Mouse (Mus musculus) pancreas, adult 10 weeks (tissue): Measurements from ENCODE around the gene Saa4. TPM values are rescaled to one million over a fixed set of nuclear protein-coding genes. Genes with fewer than 3 reads are reported as not detected.

Source experiments
- polyA plus RNA-seq: library from polyadenylated mRNA; stranded (reverse); fragments of 350-450 nt; fragmentation: Illumina TruSeq; extraction: RNeasy Lipid Tissue Mini Kit (QIAGEN cat#74804); gene quantifications from one replicate; pipeline ENCODE4 v1.2.3, GENCODE M21; 2015; ENCODE audit warnings: low read depth, low replicate concordance; ENCODE audit not compliant: insufficient read depth

Gene Saa4
- not detected for polyA plus RNA-seq

DNA sequence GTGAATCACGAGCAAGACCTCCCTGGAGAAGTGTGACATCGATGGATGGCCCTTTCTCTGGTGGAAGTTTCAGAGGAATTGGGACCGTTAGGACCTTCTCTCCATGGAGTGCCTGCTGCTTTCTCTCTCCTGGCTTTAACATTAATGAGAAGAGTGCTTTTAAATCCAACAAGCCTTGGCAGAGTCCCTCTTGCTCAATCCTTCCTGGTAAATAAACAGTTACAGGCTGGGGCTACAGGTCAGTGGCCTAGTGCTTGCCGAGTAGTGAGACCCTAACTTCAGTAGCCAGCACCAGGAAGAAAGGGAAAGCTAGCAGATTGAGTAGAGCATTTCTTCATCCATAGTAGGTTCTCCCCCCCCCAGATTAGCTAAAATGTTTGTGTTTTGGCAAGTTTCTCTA, at the start of gene Saa4:
Gene Saa4, minus strand, starts transcription at position 146 of the 400 bp plus-strand sequence.

DNA sequence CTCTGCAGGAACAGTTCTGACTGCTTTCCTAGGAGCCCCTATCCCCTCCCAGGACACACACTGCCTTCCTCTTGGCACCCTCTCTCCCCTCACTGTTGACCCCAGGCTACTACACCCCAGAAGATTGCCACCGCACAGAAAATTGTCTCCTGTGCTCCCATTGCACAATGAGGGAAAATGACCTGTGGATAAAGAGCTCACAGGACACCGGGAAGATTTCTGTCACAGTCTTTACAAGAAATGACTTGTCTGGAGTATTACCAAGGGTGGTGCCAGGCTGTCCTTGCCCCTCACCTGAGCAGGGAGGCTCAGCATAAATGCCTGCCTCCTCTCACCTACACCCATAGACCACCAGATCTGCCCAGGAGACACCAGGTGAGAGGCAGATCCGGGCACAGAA, 19.1 kb upstream of the Saa4 start, which contains the start of gene Saa2:
Gene Saa2, plus strand, starts transcription at position 301 of the 400 bp plus-strand sequence.

DNA sequence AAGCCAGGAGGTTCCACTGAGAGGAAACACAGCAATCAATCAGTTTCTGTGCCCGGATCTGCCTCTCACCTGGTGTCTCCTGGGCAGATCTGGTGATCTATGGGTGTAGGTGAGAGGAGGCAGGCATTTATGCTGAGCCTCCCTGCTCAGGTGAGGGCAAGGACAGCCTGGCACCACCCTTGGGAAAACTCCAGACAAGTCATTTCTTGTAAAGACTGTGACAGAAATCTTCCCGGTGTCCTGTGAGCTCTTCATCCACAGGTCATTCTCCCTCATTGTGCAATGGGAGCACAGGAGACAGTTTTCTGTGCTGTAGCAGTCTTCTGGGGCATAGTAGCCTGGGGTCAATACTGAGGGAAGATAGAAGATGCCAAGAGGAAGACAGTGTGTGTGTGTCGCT, 10.5 kb upstream of the Saa4 start, which contains the start of gene Saa1:
Gene Saa1, minus strand, starts transcription at position 101 of the 400 bp plus-strand sequence.

DNA sequence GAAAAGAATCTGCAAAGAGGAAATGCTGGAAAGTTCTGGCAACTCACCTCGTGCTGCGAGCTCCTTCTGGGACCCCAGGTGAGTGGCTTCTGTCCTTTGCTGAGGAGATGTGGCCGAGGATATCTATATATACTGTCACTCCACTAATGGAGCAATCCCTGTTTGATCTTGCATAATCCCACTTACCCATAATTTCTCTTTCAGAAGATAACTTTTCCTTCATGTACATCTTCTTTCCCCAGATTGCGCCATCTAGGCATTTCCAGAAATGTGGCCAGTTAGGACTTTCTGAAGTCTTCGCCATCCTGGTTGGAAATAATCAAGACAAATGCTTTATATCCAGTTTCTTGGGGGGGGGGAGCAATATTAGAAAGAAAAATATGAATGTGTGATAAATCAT, 16.8 kb downstream of the Saa4 start, which contains the start of gene Saa3:
Gene Saa3, minus strand, starts transcription at position 101 of the 400 bp plus-strand sequence.

DNA sequence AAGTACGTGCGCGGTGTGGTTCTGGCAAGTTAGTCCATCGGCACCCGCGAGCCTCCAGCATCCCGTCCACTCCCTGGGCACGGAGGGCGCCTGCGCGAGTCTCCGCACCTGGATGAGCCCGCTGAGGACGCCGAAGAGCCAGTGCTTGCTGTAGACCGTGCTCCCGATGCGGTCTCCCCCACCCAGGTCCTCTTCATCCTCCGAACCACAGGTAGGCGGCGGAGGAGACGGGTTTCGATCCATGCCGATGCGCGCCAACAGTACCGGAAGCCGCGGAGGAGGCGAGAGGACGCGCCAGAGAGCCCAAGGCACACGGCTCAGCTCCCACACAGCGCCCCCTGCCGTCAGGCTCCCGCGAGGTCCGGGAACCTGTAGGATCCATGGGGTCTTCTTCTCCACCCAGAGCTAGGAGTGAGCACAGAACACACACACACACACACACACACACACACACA, 22.0 kb downstream of the Saa4 start, which contains the start of gene Saal1:
Gene Saal1, minus strand, starts transcription at position 291 of the 455 bp plus-strand sequence.

Other genes starting within 250 kb of the Saa4 start
- gene Sergef, start 92.8 kb downstream of the Saa4 start, polyA plus RNA-seq: 3.1 TPM
- not detected for gene Tph1, start 60.1 kb downstream of the Saa4 start, polyA plus RNA-seq
- gene Saal1, start 21.9 kb downstream of the Saa4 start, polyA plus RNA-seq: 1.6 TPM
- 4.4 TPM for gene Saa3, start 16.9 kb downstream of the Saa4 start, polyA plus RNA-seq
- not detected for gene Saa1, start 10.4 kb upstream of the Saa4 start, polyA plus RNA-seq
- gene Saa2, start 19.2 kb upstream of the Saa4 start, polyA plus RNA-seq: not detected
- 8.7 TPM for gene Hps5, start 63.5 kb upstream of the Saa4 start, polyA plus RNA-seq
- 6.1 TPM for gene Gtf2h1, start 63.5 kb upstream of the Saa4 start, polyA plus RNA-seq
- gene Ldha, start 108.9 kb upstream of the Saa4 start, polyA plus RNA-seq: 36.2 TPM
- not detected for gene Ldhc, start 128.6 kb upstream of the Saa4 start, polyA plus RNA-seq
- 21.3 TPM for gene Tsg101, start 187.4 kb upstream of the Saa4 start, polyA plus RNA-seq
- 1.8 TPM for gene Uevld, start 225.9 kb upstream of the Saa4 start, polyA plus RNA-seq